Mouse (Mus musculus) adrenal gland, adult 8-10 months (tissue): Measurements from ENCODE around the gene Asap2. TPM values are rescaled to one million over a fixed set of nuclear protein-coding genes. Genes with fewer than 3 reads are reported as not detected.
"Not testable (repeated sequence)": the region's sequence is repeated elsewhere in the genome, so short reads cannot be mapped to it uniquely, and the experiment has no call there.

Source experiments
- DNase-seq: peaks from one replicate; pipeline ENCODE4 v3.0.0; 2022
- total RNA-seq, 4 experiments: library from RNA; stranded (reverse); gene quantifications; 2 replicates each; pipeline ENCODE4 v1.2.4; 2022

Gene Asap2
- total RNA-seq: 10 to 100 TPM; 12.9 to 15.5 (median 14.3) TPM

GRCm38 (mm10) chr12:20990132-20990531 is at the start of gene Asap2:
Gene Asap2 (plus strand): TSS chr12:20990459.
- DNase-seq: peak; percentile 49

GRCm38 (mm10) chr12:20947051-20947997 is 42.9 kb upstream of the Asap2 start:
- DNase-seq: not testable (repeated sequence)

GRCm38 (mm10) chr12:20990579-20990978 is 320 bp downstream of the Asap2 start:
- not testable (repeated sequence) for DNase-seq

GRCm38 (mm10) chr12:21030875-21031274 is 40.6 kb downstream of the Asap2 start:
- not testable (repeated sequence) for DNase-seq

- not testable (repeated sequence) for DNase-seq
These were observed 56.5 kb downstream of the Asap2 start for GRCm38 (mm10) chr12:21046716-21047115.

- DNase-seq: peak; percentile 53
These were observed 85.5 kb downstream of the Asap2 start for GRCm38 (mm10) chr12:21075731-21076130.

GRCm38 (mm10) chr12:21090168-21090567 is 99.9 kb downstream of the Asap2 start:
- DNase-seq: not testable (repeated sequence)

- not testable (repeated sequence) for DNase-seq
These were observed 102.2 kb downstream of the Asap2 start for GRCm38 (mm10) chr12:21092446-21092845.

GRCm38 (mm10) chr12:21097806-21098325 is 107.6 kb downstream of the Asap2 start:
- peak; percentile 23 for DNase-seq

GRCm38 (mm10) chr12:21111116-21111475 is 120.8 kb downstream of the Asap2 start:
- DNase-seq: not testable (repeated sequence)

- peak; percentile 74 for DNase-seq
These were observed 121.5 kb downstream of the Asap2 start for GRCm38 (mm10) chr12:21111476-21112452.

GRCm38 (mm10) chr12:21112453-21112857 is 122.2 kb downstream of the Asap2 start:
- DNase-seq: peak; percentile 49

- peak; percentile 49 for DNase-seq
These were observed 129.2 kb downstream of the Asap2 start for GRCm38 (mm10) chr12:21119446-21119845.

GRCm38 (mm10) chr12:21122818-21123217 is 132.6 kb downstream of the Asap2 start:
- no peak for DNase-seq

- DNase-seq: no peak
These were observed 133.4 kb downstream of the Asap2 start for GRCm38 (mm10) chr12:21123647-21124046.

- no peak for DNase-seq
These were observed 135.6 kb downstream of the Asap2 start for GRCm38 (mm10) chr12:21125675-21126470.

GRCm38 (mm10) chr12:21126516-21126915 is 136.3 kb downstream of the Asap2 start:
- DNase-seq: no peak

GRCm38 (mm10) chr12:21128930-21129869 is 138.9 kb downstream of the Asap2 start:
- no peak for DNase-seq

GRCm38 (mm10) chr12:21130274-21130823 is 140.1 kb downstream of the Asap2 start:
- no peak for DNase-seq

GRCm38 (mm10) chr12:21132537-21132936 is 142.3 kb downstream of the Asap2 start:
- DNase-seq: no peak
